Mouse (Mus musculus) hindbrain, postnatal 0 days (tissue): ENCODE data around the gene Barx1. TPM values are rescaled to one million over a fixed set of nuclear protein-coding genes. Genes with fewer than 3 reads are reported as not detected.

Source experiments
- ATAC-seq: fragments of 200-750 bp; cut with Nextera tagmentation; 2 replicates; pipeline ENCODE4 v1.8.0; 2017; ENCODE audit warnings: mild to moderate bottlenecking, moderate TSS enrichment, moderate library complexity
- DNase-seq: peaks from one replicate; pipeline ENCODE4 v3.0.0-alpha.2; 2015; ENCODE audit warnings: low spot score
- H3K27ac ChIP-seq: fragments of 300-500 bp; sonication (generic); 2 replicates; pipeline ENCODE4 v1.5.1; 2014; ENCODE audit warnings: mild to moderate bottlenecking
- H3K27me3 ChIP-seq: fragments of 300-500 bp; sonication (generic); 2 replicates; pipeline ENCODE4 v1.6.1; 2014; ENCODE audit warnings: low read length, mixed read lengths; ENCODE audit not compliant: insufficient read depth
- H3K36me3 ChIP-seq: fragments of 300-500 bp; sonication (generic); 2 replicates; pipeline ENCODE4 v1.6.1; 2014; ENCODE audit warnings: low read length, mixed read lengths; ENCODE audit not compliant: insufficient read depth
- H3K4me1 ChIP-seq: fragments of 300-500 bp; sonication (generic); 2 replicates; pipeline ENCODE4 v1.6.1; 2014; ENCODE audit warnings: antibody characterized with exemption, low read length, mixed read lengths; ENCODE audit not compliant: insufficient read depth
- H3K4me2 ChIP-seq: fragments of 300-500 bp; sonication (generic); 2 replicates; pipeline ENCODE4 v1.6.1; 2014; ENCODE audit warnings: low read depth, mild to moderate bottlenecking, low read length, moderate library complexity, mixed read lengths
- H3K4me3 ChIP-seq: fragments of 300-500 bp; sonication (generic); 2 replicates; pipeline ENCODE4 v1.5.1; 2014; ENCODE audit warnings: low read length
- H3K9ac ChIP-seq: fragments of 300-500 bp; sonication (generic); replicated peaks from 2 replicates; pipeline ENCODE4 v1.6.1; 2014; ENCODE audit warnings: mild to moderate bottlenecking, low read length, moderate library complexity, mixed read lengths
- H3K9me3 ChIP-seq: fragments of 300-500 bp; sonication (generic); 2 replicates; pipeline ENCODE4 v1.6.1; 2016; ENCODE audit warnings: low read length, mixed read lengths
- CTCF ChIP-seq: IDR thresholded peaks from 2 replicates; pipeline ENCODE4 v1.5.1; 2016; ENCODE audit warnings: antibody characterized with exemption, control low read depth, low read depth
- WGBS: fragments of 180-500 bp; shearing (Covaris S2); extraction: QIAGEN DNeasy Blood & Tissue Kit; methylation state at CpG from one replicate; pipeline ENCODE4 v1.1.7; 2014; 5-methylcytosine and 5-hydroxymethylcytosine counted together
- polyA plus RNA-seq: library from polyadenylated mRNA; unstranded; fragments of >200 nt; fragmentation: Nextera tagmentation; extraction: Ambion mirVana; gene quantifications from 2 replicates; pipeline ENCODE4 v1.2.1, GENCODE M21; 2015
- total RNA-seq: library from RNA; depleted of rRNA; stranded (reverse); fragments of >200 nt; gene quantifications from 2 replicates; pipeline ENCODE4 v1.2.3, GENCODE M21; 2014

Gene Barx1
- total and polyA plus RNA-seq, 2 experiments from 2014 or later, result not detected

- Histone ChIP-seq H3K4me1 (no peaks in the 10 kb centered on the region), H3K4me3 (no peak overlapping the region), H3K9me3 (no peaks in the 10 kb centered on the region), H3K36me3 (no peaks in the 10 kb centered on the region), H3K27ac (no peak overlapping the region), H3K9ac (no peak overlapping the region), H3K27me3 (peaks cover 81% of the 10 kb centered on the region), H3K4me2 (no peak overlapping the region)
- ATAC-seq (no peak), DNase-seq (no peak)
- under 1% methylated on average over 38 of the region's 38 CpGs for WGBS
- TF ChIP-seq CTCF, result 0 out of 2 replicates have a peak, but pooled peaks have one; percentile 23
These were observed 3.3 kb upstream of the Barx1 start for GRCm38 (mm10) chr13:48659254-48660220.

DNA sequence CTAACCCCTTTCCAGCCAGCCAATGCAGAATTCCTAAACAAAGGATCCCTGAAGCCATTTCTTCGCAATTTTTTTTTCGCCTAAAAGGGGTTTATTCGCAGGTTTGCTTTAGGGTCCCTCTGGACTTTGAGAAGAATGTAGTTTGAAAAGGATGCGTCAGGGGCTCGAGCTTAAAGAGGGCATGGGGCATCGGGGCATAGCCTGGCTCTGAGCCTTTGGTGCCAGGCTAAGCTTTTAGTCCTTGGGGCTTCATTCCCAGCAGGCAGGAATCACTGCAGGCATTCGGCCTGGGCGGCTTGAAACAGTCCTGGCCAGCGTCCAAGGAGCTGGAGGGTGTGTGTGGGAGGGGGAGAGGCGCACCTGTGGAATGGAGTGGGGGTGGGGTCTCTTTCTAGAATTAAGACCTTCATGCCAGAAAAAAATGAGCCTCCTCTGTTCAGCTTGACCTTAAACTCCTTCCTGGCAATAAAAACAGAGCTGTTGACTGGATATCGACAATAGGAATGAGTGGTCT lies 2.5 kb upstream of the Barx1 start:
- H3K27me3 ChIP-seq, result peaks cover 83% of the 10 kb centered on the region
- DNase-seq, result no peak
- H3K4me2 ChIP-seq, result no peak overlapping the region
- WGBS, result 2% methylated on average over 11 of the region's 11 CpGs
- ATAC-seq, result no peak
- no peaks in the 10 kb centered on the region for H3K4me1 ChIP-seq
- no peaks in the 10 kb centered on the region for H3K9me3 ChIP-seq
- no peak overlapping the region for H3K4me3 ChIP-seq
- H3K9ac ChIP-seq, result no peak overlapping the region
- H3K36me3 ChIP-seq, result no peaks in the 10 kb centered on the region
- H3K27ac ChIP-seq, result no peak overlapping the region
- TF ChIP-seq CTCF, result no peak

GRCm38 (mm10) chr13:48660741-48661140 lies 2.1 kb upstream of the Barx1 start:
- Histone ChIP-seq H3K4me1 (0 out of 2 replicates have a peak, but pooled peaks cover 1% of the 10 kb centered on the region), H3K9me3 (no peaks in the 10 kb centered on the region), H3K4me2 (no peak overlapping the region), H3K9ac (no peak overlapping the region), H3K27ac (no peak overlapping the region), H3K4me3 (no peak overlapping the region), H3K36me3 (no peaks in the 10 kb centered on the region), H3K27me3 (peaks cover 86% of the 10 kb centered on the region)
- ATAC-seq (no peak), DNase-seq (no peak)
- TF ChIP-seq CTCF, result no peak
- 12% methylated on average over 6 of the region's 6 CpGs for WGBS

DNA sequence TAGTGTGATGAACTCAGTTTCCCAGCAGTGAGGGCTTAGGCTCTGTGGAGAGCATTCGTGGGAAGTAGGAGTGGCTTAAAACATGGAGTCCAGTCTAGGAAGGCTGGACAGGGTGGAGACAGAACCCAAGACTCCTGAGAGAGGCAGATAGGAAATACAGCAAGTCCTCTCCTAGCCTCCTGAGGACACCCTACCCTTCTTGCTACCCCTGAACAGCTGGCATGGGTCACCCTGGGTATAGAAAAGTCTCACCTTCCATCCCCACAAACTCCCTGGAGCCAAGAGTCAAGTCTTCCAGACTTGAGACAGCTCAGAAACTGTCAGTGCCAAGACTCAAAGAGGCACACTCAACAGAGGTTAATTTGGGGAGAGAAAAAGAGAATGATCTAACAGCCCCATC lies 1.2 kb upstream of the Barx1 start:
- no peak for ATAC-seq
- TF ChIP-seq CTCF, result no peak
- H3K9me3 ChIP-seq, result no peaks in the 10 kb centered on the region

DNA sequence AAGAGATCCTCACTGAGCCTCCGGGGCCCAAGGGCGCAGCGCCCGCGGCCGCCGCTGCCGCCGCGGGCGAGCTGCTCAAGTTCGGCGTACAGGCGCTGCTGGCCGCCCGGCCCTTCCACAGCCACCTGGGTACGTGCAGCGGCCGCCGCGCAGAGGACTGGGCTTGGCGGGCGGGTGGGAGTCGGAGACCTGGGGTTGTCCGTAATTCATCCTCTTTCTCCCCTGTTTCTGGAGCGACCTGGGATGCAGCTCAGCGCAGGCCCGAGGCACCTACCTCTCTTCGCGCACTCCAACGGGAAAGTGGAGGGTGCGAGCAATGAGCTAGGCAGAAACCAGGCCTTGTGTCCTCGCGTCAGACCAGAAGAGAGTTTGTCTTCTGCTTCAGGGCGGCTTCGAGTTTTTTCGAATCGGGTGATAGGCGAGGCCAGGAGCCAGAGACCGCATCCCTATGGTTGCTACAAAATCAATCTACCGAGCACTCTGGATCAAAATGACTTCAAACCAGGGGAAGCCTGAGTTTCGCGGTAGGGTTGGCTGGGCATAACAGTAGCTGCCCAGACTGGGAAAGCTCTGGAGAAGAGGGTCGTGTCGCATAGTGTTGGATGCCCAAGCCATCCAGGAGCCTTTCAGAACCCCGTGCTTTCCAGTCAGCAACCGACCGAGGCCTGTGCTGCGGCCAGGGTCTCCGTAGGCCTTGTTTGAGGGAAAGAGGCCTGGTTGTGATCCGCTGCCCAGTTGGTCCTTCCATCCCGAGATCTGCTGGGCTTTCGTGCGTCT lies 601 bp downstream of the Barx1 start:
- Histone ChIP-seq H3K4me1 (0 out of 2 replicates have a peak, but pooled peaks cover 6% of the 10 kb centered on the region), H3K27me3 (peaks cover 79% of the 10 kb centered on the region), H3K4me2 (peak overlapping the region; percentile 54), H3K9ac (no peak overlapping the region), H3K36me3 (no peaks in the 10 kb centered on the region), H3K9me3 (no peaks in the 10 kb centered on the region), H3K4me3 (peak overlapping the region; percentile 35), H3K27ac (no peak overlapping the region)
- 6% methylated on average over 52 of the region's 54 CpGs for WGBS
- TF ChIP-seq CTCF, result no peak
- DNase-seq (no peak), ATAC-seq (no peak)

More for the DNA sequence above, 1.2 kb upstream of the Barx1 start:
- Histone ChIP-seq H3K4me2 (no peak overlapping the region), H3K36me3 (no peaks in the 10 kb centered on the region), H3K4me3 (no peak overlapping the region), H3K9ac (no peak overlapping the region), H3K4me1 (0 out of 2 replicates have a peak, but pooled peaks cover 6% of the 10 kb centered on the region), H3K27ac (no peak overlapping the region), H3K27me3 (peaks cover 87% of the 10 kb centered on the region)
- no peak for DNase-seq
- 0% methylated on average over 1 of the region's 1 CpGs for WGBS

- DNase-seq (no peak), ATAC-seq (no peak)
- TF ChIP-seq CTCF, result no peak
- Histone ChIP-seq H3K4me3 (no peak overlapping the region), H3K27me3 (peaks cover 81% of the 10 kb centered on the region), H3K9me3 (no peaks in the 10 kb centered on the region), H3K36me3 (no peaks in the 10 kb centered on the region), H3K4me1 (0 out of 2 replicates have a peak, but pooled peaks cover 7% of the 10 kb centered on the region), H3K27ac (no peak overlapping the region), H3K9ac (no peak overlapping the region), H3K4me2 (no peak overlapping the region)
- 15% methylated on average over 7 of the region's 7 CpGs for WGBS
These were observed 1.2 kb downstream of the Barx1 start for GRCm38 (mm10) chr13:48663988-48664339.
